Mouse (Mus musculus) E14TG2a.4 (cell line): ENCODE measurements around the gene Slc24a3.
A peak's percentile ranks its signal among the peaks of the same experiment; 100 is the strongest.

Experiments
- CTCF ChIP-seq: conservative IDR thresholded peaks from 2 replicates; pipeline ENCODE4 v1.5.1; 2014; ENCODE audit warnings: low read length
- NANOG ChIP-seq: IDR thresholded peaks from 2 replicates; pipeline ENCODE4 v1.6.1; 2014; ENCODE audit warnings: borderline replicate concordance, low read length, mixed read lengths

- TF ChIP-seq CTCF (peak; percentile 61), NANOG (no peak)
These were observed 6.4 kb upstream of the Slc24a3 start for GRCm38 (mm10) chr2:145161046-145161700.
